Mouse (Mus musculus): ENCODE measurements at regions not wholly inside any gene's neighbourhood (a gene's known extent, or its start where the extent isn't known, plus 50 kb on each side); places are given as distances from the start of the nearest gene placed in this dataset.

DNA sequence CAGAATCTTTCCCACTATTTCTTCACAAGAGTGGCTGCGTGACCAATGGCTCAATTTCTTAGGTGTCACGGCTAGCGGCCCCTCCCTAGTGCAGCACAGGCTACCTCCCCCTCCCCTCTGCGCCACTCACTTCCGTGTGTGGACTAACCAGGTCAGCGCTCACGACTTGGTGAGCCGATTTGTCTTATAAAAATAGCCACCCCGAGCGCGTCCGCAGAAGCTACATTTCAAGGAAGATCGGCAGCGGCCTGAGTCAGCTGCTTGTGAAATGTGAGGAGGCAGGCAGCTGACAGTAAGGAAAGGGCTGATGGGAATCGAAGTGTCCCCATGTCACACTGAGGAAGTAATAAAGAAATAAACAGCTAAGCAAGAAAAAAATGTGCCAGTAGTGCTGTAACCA is 82.3 kb upstream of the Pced1b start:
- TF ChIP-seq CTCF (IDR thresholded peaks at IDR 0.05; ENCODE audit: borderline replicate concordance, insufficient read depth, low read depth, low read length) (no peak), POLR2A (IDR thresholded peaks at IDR 0.05; ENCODE audit: borderline replicate concordance, insufficient read depth, low read length) (no peak)
